Mouse (Mus musculus) midbrain, embryonic 10.5 days (tissue): ENCODE results near the gene C1qtnf5. TPM values are rescaled to one million over a fixed set of nuclear protein-coding genes. Genes with fewer than 3 reads are reported as not detected.

Experiments used
- DNase-seq: peaks from one replicate; pipeline ENCODE4 v3.0.0-alpha.2; 2017; ENCODE audit warnings: low spot score
- H3K27ac ChIP-seq: fragments of 300-500 bp; sonication (generic); replicated peaks from 2 replicates; pipeline ENCODE4 v1.5.1; 2016; ENCODE audit warnings: mild to moderate bottlenecking
- H3K27me3 ChIP-seq: fragments of 300-500 bp; sonication (generic); 2 replicates; pipeline ENCODE4 v1.6.1; 2016; ENCODE audit warnings: low read depth, mild to moderate bottlenecking; ENCODE audit not compliant: poor library complexity, severe bottlenecking
- H3K36me3 ChIP-seq: fragments of 300-500 bp; sonication (generic); 2 replicates; pipeline ENCODE4 v1.6.1; 2016; ENCODE audit warnings: mild to moderate bottlenecking, moderate library complexity
- H3K4me1 ChIP-seq: fragments of 300-500 bp; sonication (generic); 2 replicates; pipeline ENCODE4 v1.6.1; 2016
- H3K4me3 ChIP-seq: fragments of 300-500 bp; sonication (generic); 2 replicates; pipeline ENCODE4 v1.5.1; 2016; ENCODE audit warnings: mild to moderate bottlenecking, moderate library complexity
- H3K9me3 ChIP-seq: fragments of 300-500 bp; sonication (generic); replicated peaks from 2 replicates; pipeline ENCODE4 v1.6.1; 2016; ENCODE audit warnings: mild to moderate bottlenecking
- whole genome bisulfite sequencing: fragments of 180-500 bp; shearing (Covaris S2); methylation state at CpG from one replicate; pipeline ENCODE4 v1.1.7; 2016; 5-methylcytosine and 5-hydroxymethylcytosine counted together
- polyA plus RNA-seq: library from polyadenylated mRNA; unstranded; fragments of >200 nt; fragmentation: Nextera tagmentation; extraction: Ambion mirVana; gene quantifications from 2 replicates; pipeline ENCODE4 v1.2.1, GENCODE M21; 2016

Gene C1qtnf5
- polyA plus RNA-seq, 1 experiment from 2014 or later = 0.93 TPM

- Histone ChIP-seq H3K4me3 (peak overlapping the region; percentile 59), H3K9me3 (no peaks in the 10 kb centered on the region), H3K27me3 (peaks cover 66% of the 10 kb centered on the region), H3K36me3 (no peaks in the 10 kb centered on the region), H3K4me1 (peaks cover 85% of the 10 kb centered on the region), H3K27ac (peak overlapping the region; percentile 92)
- 14% methylated on average over 19 of the region's 19 CpGs for WGBS
- DNase-seq = peak; percentile 85
These were observed 23.7 kb downstream of the C1qtnf5 start for GRCm38 (mm10) chr9:44130581-44131275.

- peaks cover 71% of the 10 kb centered on the region for H3K27me3 ChIP-seq
- 33% methylated on average over 7 of the region's 7 CpGs for WGBS
- peak; percentile 31 for DNase-seq
- H3K36me3 ChIP-seq = no peaks in the 10 kb centered on the region
- peak overlapping the region; percentile 59 for H3K4me3 ChIP-seq
- H3K9me3 ChIP-seq = no peaks in the 10 kb centered on the region
- peak overlapping the region; percentile 92 for H3K27ac ChIP-seq
- peaks cover 85% of the 10 kb centered on the region for H3K4me1 ChIP-seq
These were observed 24.2 kb downstream of the C1qtnf5 start for GRCm38 (mm10) chr9:44131276-44131590.

- DNase-seq = no peak
- H3K4me3 ChIP-seq = no peak overlapping the region
- H3K27ac ChIP-seq = 0 out of 2 replicates have a peak overlapping the region, but pooled peaks have one; percentile 92
- peaks cover 79% of the 10 kb centered on the region for H3K4me1 ChIP-seq
- 68% methylated on average over 5 of the region's 5 CpGs for WGBS
- no peaks in the 10 kb centered on the region for H3K9me3 ChIP-seq
- 0 out of 2 replicates have a peak, but pooled peaks cover 4% of the 10 kb centered on the region for H3K36me3 ChIP-seq
- peaks cover 81% of the 10 kb centered on the region for H3K27me3 ChIP-seq
These were observed 25.2 kb downstream of the C1qtnf5 start for GRCm38 (mm10) chr9:44132200-44132599.

- H3K4me3 ChIP-seq = peak overlapping the region; percentile 59
- H3K27me3 ChIP-seq = peaks cover 82% of the 10 kb centered on the region
- H3K9me3 ChIP-seq = no peaks in the 10 kb centered on the region
- WGBS = 10% methylated on average over 2 of the region's 2 CpGs
- H3K4me1 ChIP-seq = peaks cover 74% of the 10 kb centered on the region
- H3K36me3 ChIP-seq = 0 out of 2 replicates have a peak, but pooled peaks cover 6% of the 10 kb centered on the region
- H3K27ac ChIP-seq = peak overlapping the region; percentile 78
- DNase-seq = no peak
These were observed 26.2 kb downstream of the C1qtnf5 start for GRCm38 (mm10) chr9:44133287-44133686.

GRCm38 (mm10) chr9:44134101-44134850 lies 27.2 kb downstream of the C1qtnf5 start, which contains the start of gene Mcam:
Mcam (plus strand) TSS chr9:44134469.
- peaks cover 72% of the 10 kb centered on the region for H3K27me3 ChIP-seq
- H3K27ac ChIP-seq = peak within 1 kb of the TSS; percentile 78
- H3K36me3 ChIP-seq = peaks cover 11% of the 10 kb centered on the region; the same call in 1 of the 2 replicates
- WGBS = 1% methylated on average over 55 of the region's 55 CpGs
- peaks cover 68% of the 10 kb centered on the region for H3K4me1 ChIP-seq
- no peaks in the 10 kb centered on the region for H3K9me3 ChIP-seq
- peak; percentile 72 for DNase-seq
- H3K4me3 ChIP-seq = peak within 1 kb of the TSS; percentile 59

GRCm38 (mm10) chr9:44134851-44135730 lies 28.0 kb downstream of the C1qtnf5 start:
- peak overlapping the region; percentile 59 for H3K4me3 ChIP-seq
- no peaks in the 10 kb centered on the region for H3K9me3 ChIP-seq
- peaks cover 19% of the 10 kb centered on the region for H3K36me3 ChIP-seq
- WGBS = 3% methylated on average over 49 of the region's 49 CpGs
- no peak for DNase-seq
- peak overlapping the region; percentile 78 for H3K27ac ChIP-seq
- H3K4me1 ChIP-seq = peaks cover 62% of the 10 kb centered on the region
- H3K27me3 ChIP-seq = peaks cover 67% of the 10 kb centered on the region

GRCm38 (mm10) chr9:44135731-44136411 lies 28.8 kb downstream of the C1qtnf5 start:
- peaks cover 66% of the 10 kb centered on the region for H3K27me3 ChIP-seq
- peaks cover 54% of the 10 kb centered on the region for H3K4me1 ChIP-seq
- H3K4me3 ChIP-seq = peak overlapping the region; percentile 59
- H3K27ac ChIP-seq = peak overlapping the region; percentile 78; the same call in 1 of the 2 replicates
- WGBS = 69% methylated on average over 7 of the region's 7 CpGs
- peaks cover 27% of the 10 kb centered on the region for H3K36me3 ChIP-seq
- no peaks in the 10 kb centered on the region for H3K9me3 ChIP-seq
- DNase-seq = no peak

- Histone ChIP-seq H3K27ac (no peak overlapping the region), H3K4me3 (no peak overlapping the region), H3K27me3 (peaks cover 46% of the 10 kb centered on the region), H3K9me3 (no peaks in the 10 kb centered on the region), H3K4me1 (peaks cover 37% of the 10 kb centered on the region), H3K36me3 (peaks cover 44% of the 10 kb centered on the region)
- 75% methylated on average over 4 of the region's 4 CpGs for WGBS
- DNase-seq = no peak
These were observed 30.8 kb downstream of the C1qtnf5 start for GRCm38 (mm10) chr9:44137846-44138245.

- no peak for DNase-seq
- no peaks in the 10 kb centered on the region for H3K9me3 ChIP-seq
- peaks cover 19% of the 10 kb centered on the region for H3K4me1 ChIP-seq
- peaks cover 74% of the 10 kb centered on the region for H3K36me3 ChIP-seq
- H3K27ac ChIP-seq = peak overlapping the region; percentile 46; the same call in 1 of the 2 replicates
- 58% methylated on average over 5 of the region's 5 CpGs for WGBS
- H3K4me3 ChIP-seq = no peak overlapping the region
- H3K27me3 ChIP-seq = peaks cover 5% of the 10 kb centered on the region; the same call in 1 of the 2 replicates
These were observed 34.9 kb downstream of the C1qtnf5 start for GRCm38 (mm10) chr9:44141951-44142350.

- 72% methylated on average over 5 of the region's 5 CpGs for WGBS
- Histone ChIP-seq H3K4me1 (peaks cover 19% of the 10 kb centered on the region), H3K27ac (peak overlapping the region; percentile 55), H3K27me3 (no peaks in the 10 kb centered on the region), H3K4me3 (no peak overlapping the region), H3K9me3 (no peaks in the 10 kb centered on the region), H3K36me3 (peaks cover 78% of the 10 kb centered on the region)
- no peak for DNase-seq
These were observed 36.4 kb downstream of the C1qtnf5 start for GRCm38 (mm10) chr9:44143421-44143820.

GRCm38 (mm10) chr9:44144023-44144717 lies 37.1 kb downstream of the C1qtnf5 start:
- WGBS = 25% methylated on average over 7 of the region's 8 CpGs

More at GRCm38 (mm10) chr9:44144023-44144717, 37.1 kb downstream of the C1qtnf5 start:
- 0 out of 2 replicates have a peak overlapping the region, but pooled peaks have one; percentile 13 for H3K27ac ChIP-seq
- no peaks in the 10 kb centered on the region for H3K9me3 ChIP-seq
- DNase-seq = peak; percentile 28
- H3K36me3 ChIP-seq = peaks cover 82% of the 10 kb centered on the region
- no peak overlapping the region for H3K4me3 ChIP-seq
- H3K4me1 ChIP-seq = peaks cover 19% of the 10 kb centered on the region
- no peaks in the 10 kb centered on the region for H3K27me3 ChIP-seq
